Mouse (Mus musculus) erythroblast, embryonic 14.5 days (primary cell): ENCODE results near the gene Atg10. TPM values are rescaled to one million over a fixed set of nuclear protein-coding genes. Genes with fewer than 3 reads are reported as not detected.

Experiments used
- H3K27me3 ChIP-seq: 2 replicates; pipeline ENCODE4 v1.6.1; 2012; ENCODE audit warnings: inconsistent platforms; ENCODE audit not compliant: control insufficient read depth
- H3K36me3 ChIP-seq: 2 replicates; pipeline ENCODE4 v1.6.1; 2012; ENCODE audit warnings: mild to moderate bottlenecking, inconsistent platforms; ENCODE audit not compliant: control insufficient read depth
- H3K4me1 ChIP-seq: 2 replicates; pipeline ENCODE4 v1.6.1; 2012; ENCODE audit warnings: inconsistent platforms; ENCODE audit not compliant: control insufficient read depth
- H3K4me3 ChIP-seq: replicated peaks from 2 replicates; pipeline ENCODE3; 2012; ENCODE audit warnings: moderate library complexity, mild to moderate bottlenecking, inconsistent platforms
- H3K9me3 ChIP-seq: 2 replicates; pipeline ENCODE4 v1.6.1; 2012; ENCODE audit warnings: low read length, inconsistent platforms, mixed read lengths; ENCODE audit not compliant: control insufficient read depth
- GATA1 ChIP-seq: IDR thresholded peaks from 2 replicates; pipeline ENCODE4 v1.6.1; 2012; ENCODE audit warnings: low read length, inconsistent platforms, mixed read lengths
- TAL1 ChIP-seq: IDR thresholded peaks from 3 replicates; pipeline ENCODE4 v1.6.1; 2012; ENCODE audit warnings: low read length, inconsistent platforms, mixed read lengths
- polyA plus RNA-seq: library from polyadenylated mRNA; stranded (reverse); fragments of >175 nt; gene quantifications from 2 replicates; pipeline ENCODE4 v1.2.3, GENCODE M21; 2012

Gene Atg10
- polyA plus RNA-seq, 1 experiment: not detected

- no peaks in the 10 kb centered on the region for H3K9me3 ChIP-seq
- no peak overlapping the region for H3K4me3 ChIP-seq
- H3K36me3 ChIP-seq: no peaks in the 10 kb centered on the region
- no peaks in the 10 kb centered on the region for H3K4me1 ChIP-seq
- no peaks in the 10 kb centered on the region for H3K27me3 ChIP-seq
- TF ChIP-seq TAL1 (no peak), GATA1 (no peak)
Observed at GRCm38 (mm10) chr13:91156308-91156707, 67.5 kb downstream of the Atg10 start.

GRCm38 (mm10) chr13:91155429-91156207 is 68.2 kb downstream of the Atg10 start:
- H3K9me3 ChIP-seq: no peaks in the 10 kb centered on the region
- no peaks in the 10 kb centered on the region for H3K27me3 ChIP-seq
- no peaks in the 10 kb centered on the region for H3K36me3 ChIP-seq
- no peak for TF ChIP-seq GATA1
- TF ChIP-seq TAL1: no peak
- no peaks in the 10 kb centered on the region for H3K4me1 ChIP-seq
- no peak overlapping the region for H3K4me3 ChIP-seq

- Histone ChIP-seq H3K36me3 (no peaks in the 10 kb centered on the region), H3K9me3 (no peaks in the 10 kb centered on the region), H3K4me1 (no peaks in the 10 kb centered on the region), H3K27me3 (no peaks in the 10 kb centered on the region), H3K4me3 (no peak overlapping the region)
- no peak for TF ChIP-seq GATA1
- no peak for TF ChIP-seq TAL1
Observed at GRCm38 (mm10) chr13:91154622-91155021, 69.1 kb downstream of the Atg10 start.

- no peaks in the 10 kb centered on the region for H3K4me1 ChIP-seq
- H3K9me3 ChIP-seq: no peaks in the 10 kb centered on the region
- TF ChIP-seq GATA1 (no peak), TAL1 (no peak)
- H3K36me3 ChIP-seq: no peaks in the 10 kb centered on the region
- H3K4me3 ChIP-seq: no peak overlapping the region
- no peaks in the 10 kb centered on the region for H3K27me3 ChIP-seq
Observed at GRCm38 (mm10) chr13:91136337-91136736, 87.4 kb downstream of the Atg10 start.

- H3K36me3 ChIP-seq: no peaks in the 10 kb centered on the region
- no peak overlapping the region for H3K4me3 ChIP-seq
- no peaks in the 10 kb centered on the region for H3K27me3 ChIP-seq
- no peaks in the 10 kb centered on the region for H3K4me1 ChIP-seq
- TF ChIP-seq TAL1 (no peak), GATA1 (no peak)
- H3K9me3 ChIP-seq: no peaks in the 10 kb centered on the region
Observed at GRCm38 (mm10) chr13:91133334-91133890, 90.4 kb downstream of the Atg10 start.

- TF ChIP-seq TAL1 (no peak), GATA1 (no peak)
- Histone ChIP-seq H3K4me3 (no peak overlapping the region), H3K36me3 (no peaks in the 10 kb centered on the region), H3K4me1 (no peaks in the 10 kb centered on the region), H3K9me3 (no peaks in the 10 kb centered on the region), H3K27me3 (no peaks in the 10 kb centered on the region; the same call in 1 of the 2 replicates)
Observed at GRCm38 (mm10) chr13:91129071-91129470, 94.7 kb downstream of the Atg10 start.

- H3K9me3 ChIP-seq: no peaks in the 10 kb centered on the region
- no peaks in the 10 kb centered on the region for H3K36me3 ChIP-seq
- no peak for TF ChIP-seq GATA1
- no peak for TF ChIP-seq TAL1
- H3K4me1 ChIP-seq: no peaks in the 10 kb centered on the region
- H3K27me3 ChIP-seq: no peaks in the 10 kb centered on the region; the same call in 1 of the 2 replicates
- no peak overlapping the region for H3K4me3 ChIP-seq
Observed at GRCm38 (mm10) chr13:91128581-91128980, 95.2 kb downstream of the Atg10 start.

- no peaks in the 10 kb centered on the region for H3K36me3 ChIP-seq
- H3K27me3 ChIP-seq: no peaks in the 10 kb centered on the region
- TF ChIP-seq GATA1 (no peak), TAL1 (no peak)
- no peaks in the 10 kb centered on the region for H3K9me3 ChIP-seq
- H3K4me1 ChIP-seq: no peaks in the 10 kb centered on the region
- no peak overlapping the region for H3K4me3 ChIP-seq
Observed at GRCm38 (mm10) chr13:91118156-91118555, 105.6 kb downstream of the Atg10 start.

GRCm38 (mm10) chr13:91114880-91115279 is 108.9 kb downstream of the Atg10 start:
- no peaks in the 10 kb centered on the region for H3K4me1 ChIP-seq
- no peaks in the 10 kb centered on the region for H3K27me3 ChIP-seq
- TF ChIP-seq GATA1: no peak
- H3K9me3 ChIP-seq: no peaks in the 10 kb centered on the region
- no peaks in the 10 kb centered on the region for H3K36me3 ChIP-seq
- no peak overlapping the region for H3K4me3 ChIP-seq
